Comparison of ENCODE assay signal across 12 mouse cellular contexts in genomic region chr11:53899004-53899403, GRCm38 (mm10). TPM values are rescaled to one million over a fixed set of nuclear protein-coding genes. Genes with fewer than 3 reads are reported as not detected.
"Had no signal": no experiment of that assay in that cellular context is flagged by ENCODE, and none has a peak within 500 bp of the region (broad histone marks: within the 10 kb centered on the region; RNA-seq: fewer than 3 reads in every experiment).

No protein-coding gene starts in this region.

- H3K4me1 ChIP-seq: midbrain, embryonic 13.5 days had no signal

- H3K27ac ChIP-seq: limb, embryonic 12.5 days; liver, embryonic 13.5 days; lung, embryonic 15.5 days; midbrain, embryonic 13.5 days had no signal

- H3K9ac ChIP-seq: limb, embryonic 12.5 days; liver, embryonic 13.5 days; liver, postnatal 0 days; lung, embryonic 15.5 days; midbrain, embryonic 13.5 days had no signal

- H3K36me3 ChIP-seq: limb, embryonic 12.5 days; liver, embryonic 13.5 days; lung, embryonic 15.5 days; midbrain, embryonic 13.5 days had no signal

- H3K27me3 ChIP-seq: limb, embryonic 12.5 days; liver, embryonic 13.5 days; lung, embryonic 15.5 days; midbrain, embryonic 13.5 days had no signal

- ATAC-seq: intestine, embryonic 16.5 days; liver, postnatal 0 days; midbrain, embryonic 13.5 days had no signal

- H3K9me3 ChIP-seq: limb, embryonic 12.5 days; liver, embryonic 13.5 days; lung, embryonic 15.5 days; midbrain, embryonic 13.5 days had no signal

- DNase-seq: layer of hippocampus, adult 9-11 months; layer of hippocampus, postnatal 36 days; liver; liver, embryonic 13.5 days; liver, postnatal 0 days; right cerebral cortex, postnatal 14 days; thymus, postnatal 36 days had no signal

- H3K4me3 ChIP-seq: limb, embryonic 12.5 days; liver, embryonic 13.5 days; lung, embryonic 15.5 days; midbrain, embryonic 13.5 days had no signal

- H3K4me2 ChIP-seq: limb, embryonic 12.5 days; liver, embryonic 13.5 days; lung, embryonic 15.5 days; midbrain, embryonic 13.5 days had no signal

RNA-seq across cellular contexts. Expression of gene Gm12216, which starts 39.9 kb away (rescaled TPM):
- total RNA-seq: midbrain, postnatal 0 days had no signal
